Mouse (Mus musculus): ENCODE data around the gene Drc1. TPM values are rescaled to one million over a fixed set of nuclear protein-coding genes. Genes with fewer than 3 reads are reported as not detected.

Gene Drc1
- polyA plus RNA-seq, 1 experiment from 2014 or later, result 1.1 TPM

DNA sequence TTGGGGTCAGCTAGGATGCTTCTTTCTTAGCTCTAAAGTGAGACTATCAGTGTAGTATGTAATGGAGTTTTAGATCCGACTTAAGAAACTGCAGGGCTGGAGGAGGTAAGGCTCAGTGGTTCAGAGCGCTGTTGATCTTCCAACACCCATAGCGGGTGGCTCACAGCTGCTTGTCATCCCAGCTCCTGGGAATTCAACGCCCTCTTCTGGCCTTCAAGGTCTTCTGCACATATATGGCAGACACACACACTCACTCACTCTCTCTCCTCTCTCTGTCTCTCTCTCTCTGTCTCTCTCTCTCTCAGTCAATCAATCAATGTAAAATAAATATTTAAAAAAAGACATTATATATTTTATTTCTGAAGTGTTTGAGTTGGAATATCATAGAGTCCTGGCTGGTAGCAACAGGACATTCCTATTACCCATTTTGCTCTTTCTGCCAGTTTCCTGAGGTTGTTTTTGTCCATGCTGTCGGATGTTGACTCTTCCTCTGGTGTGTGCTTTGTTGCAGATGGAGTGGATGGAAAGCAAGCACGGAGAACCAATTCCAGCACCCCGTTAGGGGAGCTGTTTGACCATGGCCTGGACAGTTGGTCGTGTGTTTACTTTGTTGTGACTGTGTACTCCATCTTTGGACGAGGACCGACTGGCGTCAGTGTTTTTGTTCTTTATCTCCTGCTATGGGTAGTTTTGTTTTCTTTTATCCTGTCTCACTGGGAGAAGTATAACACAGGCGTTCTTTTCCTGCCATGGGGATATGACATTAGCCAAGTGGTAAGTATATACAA is 25.4 kb upstream of the Drc1 start:
- no peak overlapping the region for H3K4me3 ChIP-seq (ENCODE audit: low read depth, low read length)
- no peaks in the 10 kb centered on the region for H3K9me3 ChIP-seq (ENCODE audit: control insufficient read depth)
- ATAC-seq, result no peak
- no peak overlapping the region for H3K9ac ChIP-seq (ENCODE audit: low read depth, low read length)
- H3K27ac ChIP-seq (ENCODE audit: low read depth, low read length), result no peak overlapping the region
- peaks cover 61% of the 10 kb centered on the region for H3K36me3 ChIP-seq (ENCODE audit: control insufficient read depth, insufficient read depth)
- no peaks in the 10 kb centered on the region for H3K27me3 ChIP-seq (replicated peaks; ENCODE audit: control insufficient read depth, insufficient read depth, low read length)
- H3K4me2 ChIP-seq (replicated peaks; ENCODE audit: low read depth), result no peak overlapping the region
- TF ChIP-seq CTCF (IDR thresholded peaks at IDR 0.05; ENCODE audit: low read depth), result peak; percentile 42
- 73% methylated on average over 12 of the region's 12 CpGs for WGBS
- no peaks in the 10 kb centered on the region for H3K4me1 ChIP-seq (replicated peaks; ENCODE audit: control insufficient read depth, insufficient read depth, low read length)

DNA sequence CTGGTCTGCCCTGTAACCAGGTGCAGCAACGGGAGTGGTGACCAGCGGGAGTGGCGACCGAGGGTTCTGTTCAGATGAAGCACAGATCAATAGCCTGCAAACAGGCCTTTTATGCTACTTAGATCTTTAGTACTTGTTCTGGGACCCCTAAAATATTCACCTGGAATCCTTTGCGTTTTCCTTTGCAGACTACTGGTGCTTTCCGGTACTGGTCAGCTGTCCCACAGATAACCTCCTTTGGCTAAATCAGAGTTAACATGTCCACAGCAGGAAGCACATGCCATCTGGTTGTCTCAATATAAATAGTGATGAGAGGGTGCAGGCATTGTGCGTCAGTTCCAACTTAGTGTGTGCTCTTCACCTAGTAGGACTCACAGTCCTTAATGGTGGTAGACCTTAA is 22.4 kb upstream of the Drc1 start:
- H3K9me3 ChIP-seq (ENCODE audit: control insufficient read depth), result no peaks in the 10 kb centered on the region
- H3K27ac ChIP-seq (ENCODE audit: low read depth, low read length), result no peak overlapping the region
- no peaks in the 10 kb centered on the region for H3K4me1 ChIP-seq (replicated peaks; ENCODE audit: control insufficient read depth, insufficient read depth, low read length)
- peaks cover 65% of the 10 kb centered on the region for H3K36me3 ChIP-seq (ENCODE audit: control insufficient read depth, insufficient read depth)
- H3K27me3 ChIP-seq (replicated peaks; ENCODE audit: control insufficient read depth, insufficient read depth, low read length), result no peaks in the 10 kb centered on the region
- no peak for TF ChIP-seq CTCF (IDR thresholded peaks at IDR 0.05; ENCODE audit: low read depth)
- no peak overlapping the region for H3K9ac ChIP-seq (ENCODE audit: low read depth, low read length)
- ATAC-seq, result no peak
- 84% methylated on average over 7 of the region's 7 CpGs for WGBS
- no peak overlapping the region for H3K4me3 ChIP-seq (ENCODE audit: low read depth, low read length)
- no peak overlapping the region for H3K4me2 ChIP-seq (replicated peaks; ENCODE audit: low read depth)

DNA sequence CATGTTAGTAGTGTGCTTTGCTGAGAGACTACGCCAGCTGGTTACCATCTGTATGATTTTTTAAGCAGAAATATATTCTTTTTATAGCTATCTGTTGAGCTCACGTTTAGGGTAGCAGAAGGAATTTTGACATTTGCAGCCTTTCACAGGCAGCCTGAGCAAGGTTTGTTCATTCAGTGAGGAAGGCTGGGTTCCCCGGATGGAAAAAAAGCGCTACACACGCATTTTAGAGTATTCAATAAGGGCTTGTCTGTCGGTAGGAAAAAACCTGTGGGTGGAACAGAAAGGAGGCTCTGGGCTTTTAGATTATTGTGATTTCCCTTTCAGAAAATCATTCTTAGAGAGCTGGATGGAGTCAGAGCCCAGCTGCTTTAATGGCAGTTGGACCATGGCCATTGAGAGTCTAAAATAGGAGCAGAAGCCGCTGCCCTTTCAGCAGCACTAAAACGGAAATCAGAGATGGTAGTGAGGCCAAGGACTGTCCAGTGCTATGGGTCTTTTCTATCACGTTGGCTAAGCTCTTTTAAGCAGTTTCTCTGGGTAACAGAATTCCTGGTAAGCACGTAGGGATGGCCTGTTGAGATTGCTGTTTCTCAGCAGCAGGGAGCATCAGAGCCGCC is 10.5 kb upstream of the Drc1 start:
- no peak overlapping the region for H3K4me2 ChIP-seq (replicated peaks; ENCODE audit: low read depth)
- no peak overlapping the region for H3K27ac ChIP-seq (ENCODE audit: low read depth, low read length)

DNA sequence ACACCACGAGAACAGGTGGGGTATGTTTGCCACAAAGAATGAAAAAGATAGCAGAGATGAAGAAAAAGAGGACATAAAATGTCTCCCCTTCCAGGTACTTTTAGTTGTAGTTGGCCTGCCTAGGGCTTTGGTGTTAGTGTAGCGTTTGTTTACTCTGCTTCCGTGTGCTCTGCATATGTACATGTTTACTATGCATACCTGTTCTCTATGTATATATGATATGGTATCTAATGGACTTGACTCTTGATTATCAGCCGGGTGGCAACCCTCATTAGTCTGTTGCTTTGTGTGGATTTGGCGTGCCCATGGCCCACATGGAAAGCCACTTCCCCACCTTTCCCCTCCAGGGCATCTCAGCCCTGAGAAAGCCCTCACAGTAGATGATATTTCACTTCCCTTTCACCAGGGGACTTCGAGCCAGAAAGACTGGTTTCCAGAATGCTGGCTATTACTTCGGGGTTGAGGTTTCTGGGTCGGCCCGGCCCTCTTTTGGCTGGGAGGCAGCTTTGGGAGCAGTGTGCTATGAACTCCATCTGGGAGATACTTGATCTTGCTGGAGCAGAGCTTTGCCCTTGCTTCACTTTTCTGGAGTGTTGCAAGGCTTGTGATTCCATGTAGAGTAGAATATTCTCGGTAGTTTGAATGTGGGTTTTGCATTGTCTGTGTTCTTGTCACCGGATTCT is 9.4 kb upstream of the Drc1 start:
- TF ChIP-seq CTCF (IDR thresholded peaks at IDR 0.05; ENCODE audit: low read depth), result no peak
- Histone ChIP-seq H3K27me3 (replicated peaks; ENCODE audit: control insufficient read depth, insufficient read depth, low read length) (no peaks in the 10 kb centered on the region), H3K4me2 (replicated peaks; ENCODE audit: low read depth) (no peak overlapping the region), H3K9me3 (ENCODE audit: control insufficient read depth) (no peaks in the 10 kb centered on the region), H3K4me3 (ENCODE audit: low read depth, low read length) (no peak overlapping the region), H3K4me1 (replicated peaks; ENCODE audit: control insufficient read depth, insufficient read depth, low read length) (no peaks in the 10 kb centered on the region), H3K36me3 (ENCODE audit: control insufficient read depth, insufficient read depth) (peaks cover 21% of the 10 kb centered on the region), H3K9ac (ENCODE audit: low read depth, low read length) (no peak overlapping the region), H3K27ac (ENCODE audit: low read depth, low read length) (no peak overlapping the region)
- peak; percentile 4; the same call in 1 of the 2 replicates for ATAC-seq
- 77% methylated on average over 11 of the region's 11 CpGs for WGBS

More for the DNA sequence above, 10.5 kb upstream of the Drc1 start:
- WGBS, result 69% methylated on average over 11 of the region's 11 CpGs
- Histone ChIP-seq H3K36me3 (ENCODE audit: control insufficient read depth, insufficient read depth) (peaks cover 29% of the 10 kb centered on the region), H3K9me3 (ENCODE audit: control insufficient read depth) (no peaks in the 10 kb centered on the region), H3K4me3 (ENCODE audit: low read depth, low read length) (no peak overlapping the region), H3K4me1 (replicated peaks; ENCODE audit: control insufficient read depth, insufficient read depth, low read length) (no peaks in the 10 kb centered on the region), H3K27me3 (replicated peaks; ENCODE audit: control insufficient read depth, insufficient read depth, low read length) (no peaks in the 10 kb centered on the region), H3K9ac (ENCODE audit: low read depth, low read length) (no peak overlapping the region)
- ATAC-seq, result no peak
- TF ChIP-seq CTCF (IDR thresholded peaks at IDR 0.05; ENCODE audit: low read depth), result no peak

DNA sequence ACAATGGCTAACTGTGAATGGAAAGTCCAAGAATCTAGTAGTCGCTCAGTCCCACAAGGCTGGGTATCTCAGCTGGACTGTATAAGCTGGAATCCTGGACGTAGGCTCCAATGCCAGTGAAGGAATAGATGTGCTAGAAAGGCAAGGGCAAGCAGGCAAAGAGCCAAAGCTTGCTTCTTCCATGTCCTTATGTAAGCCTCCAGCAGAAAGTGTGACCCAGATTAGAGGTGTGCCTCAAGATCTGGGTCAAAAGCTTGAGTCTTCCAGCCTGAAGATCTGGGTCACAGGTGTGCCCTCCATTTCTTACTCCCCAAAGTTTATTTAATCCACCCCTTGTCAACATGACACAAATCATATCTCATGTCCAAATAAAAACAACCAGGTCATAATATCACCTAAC is 4.8 kb upstream of the Drc1 start:
- WGBS, result 87% methylated on average over 2 of the region's 2 CpGs

DNA sequence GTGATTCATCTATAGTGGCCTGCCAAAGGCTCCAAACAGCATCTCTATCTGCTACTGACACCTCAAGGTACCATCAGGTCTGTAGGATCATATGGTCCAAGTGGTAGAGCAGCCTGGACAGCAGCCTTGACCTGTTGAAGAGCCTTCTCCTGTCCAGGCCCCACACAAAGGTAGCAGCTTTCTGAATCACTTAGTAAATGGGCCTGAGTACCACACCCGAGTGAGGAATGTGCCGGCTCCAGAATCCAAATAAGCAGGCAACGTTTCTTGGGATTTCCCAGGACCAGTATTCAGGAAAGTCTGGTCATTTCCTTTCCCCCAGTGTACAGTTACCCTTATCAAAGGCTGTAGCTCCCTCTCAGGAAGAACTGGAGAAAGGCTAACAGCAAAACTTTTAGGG is 2.2 kb upstream of the Drc1 start:
- Histone ChIP-seq H3K4me3 (ENCODE audit: low read depth, low read length) (no peak overlapping the region), H3K4me1 (replicated peaks; ENCODE audit: control insufficient read depth, insufficient read depth, low read length) (no peaks in the 10 kb centered on the region; the same call in 1 of the 2 replicates), H3K27me3 (replicated peaks; ENCODE audit: control insufficient read depth, insufficient read depth, low read length) (0 out of 2 replicates have a peak, but pooled peaks cover 3% of the 10 kb centered on the region), H3K27ac (ENCODE audit: low read depth, low read length) (peak overlapping the region; percentile 31; the same call in 1 of the 2 replicates), H3K9ac (ENCODE audit: low read depth, low read length) (no peak overlapping the region), H3K4me2 (replicated peaks; ENCODE audit: low read depth) (no peak overlapping the region), H3K9me3 (ENCODE audit: control insufficient read depth) (no peaks in the 10 kb centered on the region), H3K36me3 (ENCODE audit: control insufficient read depth, insufficient read depth) (no peaks in the 10 kb centered on the region)
- WGBS, result 23% methylated on average over 3 of the region's 3 CpGs
- no peak for TF ChIP-seq CTCF (IDR thresholded peaks at IDR 0.05; ENCODE audit: low read depth)
- ATAC-seq, result no peak

More for the DNA sequence above, 4.8 kb upstream of the Drc1 start:
- Histone ChIP-seq H3K4me1 (replicated peaks; ENCODE audit: control insufficient read depth, insufficient read depth, low read length) (no peaks in the 10 kb centered on the region; the same call in 1 of the 2 replicates), H3K9me3 (ENCODE audit: control insufficient read depth) (no peaks in the 10 kb centered on the region), H3K4me3 (ENCODE audit: low read depth, low read length) (no peak overlapping the region), H3K9ac (ENCODE audit: low read depth, low read length) (no peak overlapping the region), H3K36me3 (ENCODE audit: control insufficient read depth, insufficient read depth) (no peaks in the 10 kb centered on the region), H3K4me2 (replicated peaks; ENCODE audit: low read depth) (no peak overlapping the region), H3K27me3 (replicated peaks; ENCODE audit: control insufficient read depth, insufficient read depth, low read length) (0 out of 2 replicates have a peak, but pooled peaks cover 2% of the 10 kb centered on the region), H3K27ac (ENCODE audit: low read depth, low read length) (no peak overlapping the region)
- no peak for ATAC-seq
- no peak for TF ChIP-seq CTCF (IDR thresholded peaks at IDR 0.05; ENCODE audit: low read depth)

Data from intestine, postnatal 0 days (tissue).